Mouse (Mus musculus) testis, adult 2 months (tissue): Measurements from ENCODE around the gene A2ml1. TPM values are rescaled to one million over a fixed set of nuclear protein-coding genes. Genes with fewer than 3 reads are reported as not detected.

Experiments used
- H3K27ac ChIP-seq: fragments of 200-500 bp; 2 replicates; pipeline ENCODE4 v1.5.1; 2012; ENCODE audit warnings: low read depth, low read length; ENCODE audit not compliant: control insufficient read depth, insufficient read depth
- H3K27me3 ChIP-seq: fragments of 200-500 bp; 2 replicates; pipeline ENCODE4 v1.6.1; 2012; ENCODE audit warnings: mild to moderate bottlenecking, low read length, moderate library complexity; ENCODE audit not compliant: control insufficient read depth, insufficient read depth
- H3K36me3 ChIP-seq: fragments of 200-500 bp; 2 replicates; pipeline ENCODE4 v1.6.1; 2012; ENCODE audit warnings: mild to moderate bottlenecking, low read length; ENCODE audit not compliant: control insufficient read depth, insufficient read depth
- H3K4me1 ChIP-seq: fragments of 200-500 bp; 2 replicates; pipeline ENCODE4 v1.6.1; 2012; ENCODE audit warnings: low read length; ENCODE audit not compliant: control insufficient read depth, insufficient read depth
- H3K4me3 ChIP-seq: fragments of 200-500 bp; 2 replicates; pipeline ENCODE4 v1.5.1; 2012; ENCODE audit warnings: low read depth, mild to moderate bottlenecking, low read length, moderate library complexity, mixed read lengths; ENCODE audit not compliant: control insufficient read depth
- CTCF ChIP-seq: fragments of 200-500 bp; IDR thresholded peaks from 2 replicates; pipeline ENCODE4 v1.5.1; 2012; ENCODE audit warnings: low read depth, mild to moderate bottlenecking, inconsistent platforms, low read length, moderate library complexity; ENCODE audit not compliant: control insufficient read depth, insufficient read depth, insufficient replicate concordance
- POLR2A ChIP-seq: fragments of 200-500 bp; IDR thresholded peaks from 2 replicates; pipeline ENCODE4 v1.6.1; 2012; ENCODE audit warnings: low read depth, mild to moderate bottlenecking, inconsistent platforms, low read length, moderate library complexity; ENCODE audit not compliant: control insufficient read depth
- polyA plus RNA-seq: library from polyadenylated mRNA; depleted of rRNA; stranded (reverse); fragments of >200 nt; gene quantifications from 2 replicates; pipeline ENCODE4 v1.2.3, GENCODE M21; 2012

Gene A2ml1
- polyA plus RNA-seq, 1 experiment: 0.17 TPM

- TF ChIP-seq CTCF (no peak), POLR2A (no peak)
- H3K4me3 ChIP-seq: no peak within 1 kb of the TSS
- H3K27ac ChIP-seq: no peak within 1 kb of the TSS
- H3K4me1 ChIP-seq: no peaks in the 10 kb centered on the region
- no peaks in the 10 kb centered on the region for H3K36me3 ChIP-seq
- no peaks in the 10 kb centered on the region for H3K27me3 ChIP-seq
These were observed 54.8 kb downstream of the A2ml1 start, which contains the start of gene Pzp for GRCm38 (mm10) chr6:128526601-128527000. Pzp (minus strand) TSS chr6:128526720.

- Histone ChIP-seq H3K36me3 (no peaks in the 10 kb centered on the region), H3K4me3 (no peak overlapping the region), H3K27ac (no peak overlapping the region), H3K27me3 (no peaks in the 10 kb centered on the region), H3K4me1 (no peaks in the 10 kb centered on the region)
- TF ChIP-seq CTCF (no peak), POLR2A (no peak)
These were observed 55.6 kb downstream of the A2ml1 start for GRCm38 (mm10) chr6:128525801-128526200.

DNA sequence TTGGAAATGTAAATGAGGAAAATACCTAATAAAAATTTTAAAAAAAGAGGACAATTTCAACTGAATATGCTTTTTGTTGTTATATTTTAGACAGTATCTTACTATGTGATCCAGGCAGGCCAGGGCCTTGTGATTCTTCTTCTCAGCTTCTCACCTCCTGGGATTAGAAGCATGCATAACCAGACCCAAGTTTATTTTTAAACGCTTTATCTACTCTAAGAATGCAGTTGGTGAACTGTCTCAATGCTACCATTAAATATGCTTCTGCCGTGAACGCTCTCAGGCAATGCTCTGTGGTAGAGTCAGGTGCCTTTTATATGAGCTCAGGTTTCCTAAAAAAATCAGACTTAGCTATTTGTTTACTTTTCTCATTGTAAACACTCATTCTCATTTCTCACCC lies 58.0 kb downstream of the A2ml1 start:
- TF ChIP-seq POLR2A (no peak), CTCF (no peak)
- H3K4me1 ChIP-seq: no peaks in the 10 kb centered on the region
- H3K4me3 ChIP-seq: no peak overlapping the region
- no peaks in the 10 kb centered on the region for H3K36me3 ChIP-seq
- no peaks in the 10 kb centered on the region for H3K27me3 ChIP-seq
- no peak overlapping the region for H3K27ac ChIP-seq

DNA sequence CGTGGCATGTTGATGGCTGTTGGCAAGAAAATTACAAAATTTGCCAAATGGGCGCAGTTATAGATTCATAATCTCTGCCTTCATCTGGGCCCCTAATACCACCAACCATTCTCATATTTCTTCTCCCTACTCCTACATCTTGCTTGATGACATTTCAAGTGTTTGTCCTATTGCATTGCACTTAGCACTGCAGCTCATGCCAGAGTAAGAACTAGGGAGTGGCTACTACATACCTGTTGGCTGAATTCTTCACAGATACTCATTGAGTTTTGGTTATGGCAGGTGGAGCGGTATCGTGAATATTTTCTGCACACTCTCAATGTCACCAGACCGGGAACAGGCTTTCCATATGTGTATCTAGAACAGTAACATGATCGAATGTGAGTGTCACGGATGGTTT lies 62.2 kb downstream of the A2ml1 start:
- no peak for TF ChIP-seq POLR2A
- TF ChIP-seq CTCF: no peak
- H3K36me3 ChIP-seq: no peaks in the 10 kb centered on the region
- no peak overlapping the region for H3K27ac ChIP-seq
- H3K4me1 ChIP-seq: no peaks in the 10 kb centered on the region
- no peaks in the 10 kb centered on the region for H3K27me3 ChIP-seq
- H3K4me3 ChIP-seq: no peak overlapping the region

DNA sequence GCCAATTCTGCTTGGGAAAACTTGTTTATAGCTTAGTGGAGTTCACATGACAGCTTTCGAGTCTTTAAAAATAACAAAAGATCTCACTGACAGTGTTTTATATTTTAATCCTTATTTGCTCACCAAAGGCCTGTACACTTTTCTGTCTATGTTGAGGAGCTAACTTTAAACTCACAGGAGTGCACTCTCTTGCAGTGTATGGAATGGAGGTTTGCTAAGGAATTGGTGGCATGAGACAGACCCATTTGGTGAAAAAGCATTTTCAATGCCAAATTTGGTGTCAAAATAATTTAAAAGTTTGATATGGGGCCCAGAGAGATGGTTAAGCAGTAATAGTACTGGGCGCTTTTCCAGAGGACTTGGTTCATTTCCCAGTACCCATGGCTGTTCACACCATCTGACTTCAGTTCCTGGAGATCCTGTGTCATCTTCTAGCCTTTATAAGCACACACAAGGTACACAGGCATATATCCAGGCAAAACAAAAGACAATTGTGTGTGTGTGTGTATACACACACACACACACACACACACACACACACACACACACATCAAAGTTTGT lies 75.7 kb downstream of the A2ml1 start:
- Histone ChIP-seq H3K4me1 (no peaks in the 10 kb centered on the region), H3K4me3 (no peak overlapping the region), H3K27ac (no peak overlapping the region), H3K27me3 (no peaks in the 10 kb centered on the region), H3K36me3 (peaks cover 1% of the 10 kb centered on the region; the same call in 1 of the 2 replicates)
- TF ChIP-seq POLR2A (no peak), CTCF (no peak)

DNA sequence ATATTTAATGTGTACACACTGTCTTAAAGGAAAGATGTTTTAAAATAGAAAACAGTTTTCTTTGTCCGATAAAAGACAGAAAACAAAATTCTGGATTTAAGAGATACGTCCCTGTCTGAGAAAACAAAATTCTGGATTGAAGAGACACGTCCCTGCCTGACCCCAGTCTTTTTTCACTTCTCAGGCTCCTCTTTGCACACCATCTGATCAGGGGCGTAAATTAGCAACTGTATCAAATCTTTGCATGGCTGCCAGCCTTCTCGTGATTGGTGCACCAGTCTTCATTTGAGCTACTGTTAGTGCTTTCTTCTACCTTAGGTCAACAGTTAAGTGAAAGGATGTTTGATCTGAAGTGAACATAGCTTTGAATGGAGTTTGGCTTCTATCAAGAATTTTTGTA lies 76.7 kb downstream of the A2ml1 start:
- Histone ChIP-seq H3K27me3 (no peaks in the 10 kb centered on the region), H3K4me3 (no peak overlapping the region), H3K4me1 (no peaks in the 10 kb centered on the region), H3K36me3 (peaks cover 1% of the 10 kb centered on the region; the same call in 1 of the 2 replicates), H3K27ac (no peak overlapping the region)
- TF ChIP-seq POLR2A: no peak
- TF ChIP-seq CTCF: no peak

- Histone ChIP-seq H3K36me3 (no peaks in the 10 kb centered on the region), H3K4me1 (no peaks in the 10 kb centered on the region), H3K4me3 (no peak overlapping the region), H3K27me3 (no peaks in the 10 kb centered on the region), H3K27ac (no peak overlapping the region)
- TF ChIP-seq CTCF (no peak), POLR2A (no peak)
These were observed 86.1 kb downstream of the A2ml1 start for GRCm38 (mm10) chr6:128495346-128495745.

- Histone ChIP-seq H3K27me3 (no peaks in the 10 kb centered on the region), H3K4me1 (no peaks in the 10 kb centered on the region), H3K27ac (no peak overlapping the region), H3K36me3 (no peaks in the 10 kb centered on the region), H3K4me3 (no peak overlapping the region)
- no peak for TF ChIP-seq POLR2A
- no peak for TF ChIP-seq CTCF
These were observed 86.6 kb downstream of the A2ml1 start for GRCm38 (mm10) chr6:128494646-128495331.
